Mouse (Mus musculus): ENCODE results near the gene Sppl3. TPM values are rescaled to one million over a fixed set of nuclear protein-coding genes. Genes with fewer than 3 reads are reported as not detected.

The Sppl3 gene
- total RNA-seq, 1 experiment from 2014 or later = 34.4 TPM

DNA sequence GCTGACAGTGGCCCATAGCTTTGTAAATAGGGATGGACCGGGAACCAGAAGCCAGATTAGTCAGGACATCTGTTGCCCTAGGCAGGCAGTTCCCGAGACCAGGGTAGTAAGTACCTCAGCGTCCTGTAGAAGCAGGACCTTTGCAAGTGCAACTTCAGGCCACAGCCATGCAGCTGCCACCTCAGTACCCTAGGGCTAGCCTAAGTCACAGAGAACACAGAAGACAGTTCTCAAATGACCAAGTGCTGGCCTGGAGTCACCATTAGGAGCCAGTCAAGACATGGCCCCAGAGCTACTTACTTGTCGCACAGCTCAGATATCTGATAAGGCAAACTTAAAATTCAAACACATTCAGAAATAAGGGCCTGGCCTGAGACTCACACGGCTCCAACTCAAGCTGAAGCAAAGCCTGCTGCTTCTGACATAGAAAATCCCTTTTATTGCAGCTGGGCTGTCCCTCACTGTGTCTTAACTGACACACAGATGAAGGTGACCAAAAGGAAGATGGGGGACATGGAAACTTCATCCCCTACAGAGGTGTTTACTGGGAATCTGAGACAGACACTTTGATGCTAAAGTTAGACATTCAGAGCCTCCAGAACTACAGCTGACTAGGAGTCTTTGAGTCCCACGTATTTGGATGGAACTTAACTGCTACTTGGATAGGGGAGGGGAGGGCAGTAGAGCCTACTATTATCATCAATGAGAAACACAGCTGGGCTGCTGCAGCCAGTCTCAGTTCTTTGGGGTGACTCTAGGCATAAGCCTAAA, 135.2 kb downstream of the Sppl3 start:
- ATAC-seq (replicated peaks; ENCODE audit: low read depth, poor library complexity, severe bottlenecking) = no peak

DNA sequence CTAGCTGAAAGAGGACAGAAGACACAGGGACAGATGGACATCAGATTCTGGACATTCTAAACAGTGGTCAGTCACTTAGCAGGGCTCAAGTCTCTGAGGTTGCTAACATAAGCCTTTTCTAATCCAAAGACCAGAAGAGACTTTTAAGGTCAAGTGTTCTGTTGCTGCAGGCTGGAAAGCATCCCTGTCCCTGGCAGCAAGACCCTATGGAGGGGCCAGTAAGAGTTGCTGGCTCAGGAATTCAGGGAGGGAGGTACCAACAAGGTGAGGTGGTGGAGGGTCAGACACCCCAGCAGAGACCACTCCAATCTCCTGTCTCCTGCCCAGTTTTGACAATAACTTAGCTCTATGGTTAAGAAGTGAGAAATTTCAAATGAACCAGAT, 135.8 kb downstream of the Sppl3 start:
- ATAC-seq (replicated peaks; ENCODE audit: low read depth, poor library complexity, severe bottlenecking) = no peak

DNA sequence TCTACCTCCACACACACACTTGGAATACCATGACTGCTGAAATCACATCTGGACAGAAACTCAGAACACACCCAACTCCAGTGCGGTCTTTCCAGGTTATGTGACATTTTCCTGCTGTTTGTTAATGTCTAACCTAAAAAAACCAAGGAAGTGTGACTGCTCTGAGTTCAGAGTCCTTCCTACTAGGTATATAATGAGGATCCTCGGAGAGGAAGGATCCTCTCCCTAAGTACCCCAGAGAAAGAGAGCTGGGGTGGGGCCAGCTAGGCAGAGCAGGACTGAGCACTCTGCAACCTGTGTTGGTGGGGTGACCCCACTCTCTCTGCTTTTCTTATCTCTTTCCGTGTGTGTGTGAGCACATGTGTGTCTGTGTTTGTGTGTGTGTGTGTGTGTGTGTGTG, 136.5 kb downstream of the Sppl3 start:
- ATAC-seq (replicated peaks; ENCODE audit: low read depth, poor library complexity, severe bottlenecking) = no peak

DNA sequence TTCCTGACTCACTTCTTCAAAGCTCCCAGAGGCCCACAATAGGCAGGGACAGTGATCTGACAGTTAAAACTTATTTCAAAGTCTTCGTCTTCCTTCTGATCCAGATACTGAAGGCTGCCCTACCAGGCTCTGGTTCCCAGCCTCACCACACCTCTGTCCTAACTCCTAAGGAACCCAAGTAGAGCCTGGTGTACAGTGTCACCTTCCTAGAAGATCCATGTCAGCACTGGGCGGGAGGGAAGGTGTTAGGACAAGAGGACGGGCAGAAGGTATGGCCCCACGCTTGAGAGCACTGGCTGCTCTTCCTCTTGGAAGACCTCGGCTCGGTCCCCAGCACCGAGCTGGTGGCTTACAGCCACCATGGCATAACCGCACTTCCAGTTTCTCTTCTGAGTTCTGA, 137.4 kb downstream of the Sppl3 start:
- no peak for ATAC-seq (replicated peaks; ENCODE audit: low read depth, poor library complexity, severe bottlenecking)

Other genes starting within 250 kb of the Sppl3 start
- gene Ankrd13a, start 236.5 kb upstream of the Sppl3 start, total RNA-seq (2017) = 365 and 466 TPM in 2 replicates
- gene Git2, start 235.6 kb upstream of the Sppl3 start, total RNA-seq (2017) = 80.9 and 86.3 TPM in 2 replicates
- gene 1500011B03Rik, start 187.7 kb upstream of the Sppl3 start, total RNA-seq (2017) = 59.4 and 74.8 TPM in 2 replicates
- gene 4930519G04Rik, start 157.5 kb upstream of the Sppl3 start, total RNA-seq (2017) = not detected in 2 replicates
- not detected in 2 replicates for gene Gm9936, start 152.5 kb upstream of the Sppl3 start, total RNA-seq (2017)
- 9.4 and 10.8 TPM in 2 replicates for gene Oasl2, start 114.2 kb upstream of the Sppl3 start, total RNA-seq (2017)
- 3.3 and 4.3 TPM in 2 replicates for gene Oasl1, start 87.9 kb upstream of the Sppl3 start, total RNA-seq (2017)
- 17.3 and 18.3 TPM in 2 replicates for gene 2210016L21Rik, start 69.0 kb upstream of the Sppl3 start, total RNA-seq (2017)
- not detected in 2 replicates for gene Hnf1a, start 40.0 kb upstream of the Sppl3 start, total RNA-seq (2017)
- 1.2 TPM in 1 of 2 replicates, not detected in the other for gene Gm10401, start 87.2 kb downstream of the Sppl3 start, total RNA-seq (2017)
- 19.5 and 32.2 TPM in 2 replicates for gene Acads, start 108.2 kb downstream of the Sppl3 start, total RNA-seq (2017)
- 11.1 and 14.7 TPM in 2 replicates for gene Unc119b, start 123.8 kb downstream of the Sppl3 start, total RNA-seq (2017)
- 186 and 210 TPM in 2 replicates for gene Mlec, start 147.0 kb downstream of the Sppl3 start, total RNA-seq (2017)
- not detected in 2 replicates for gene Cabp1, start 183.2 kb downstream of the Sppl3 start, total RNA-seq (2017)
- gene Pop5, start 224.7 kb downstream of the Sppl3 start, total RNA-seq (2017) = 75.6 and 104 TPM in 2 replicates